Mouse (Mus musculus) cerebellum, adult 2 months (tissue): ENCODE measurements at regions not wholly inside any gene's neighbourhood (a gene's known extent, or its start where the extent isn't known, plus 50 kb on each side); places are given as distances from the start of the nearest gene placed in this dataset.

ENCODE experiments used
- DNase-seq, 2 experiments: peaks; one replicate each; pipeline ENCODE4 v3.0.0; 2021
- H3K27ac ChIP-seq: fragments of 200-500 bp; 2 replicates; pipeline ENCODE4 v1.5.1; 2012; ENCODE audit warnings: low read length, control low read depth, inconsistent platforms; ENCODE audit not compliant: insufficient read depth
- H3K27me3 ChIP-seq: fragments of 200-500 bp; 2 replicates; pipeline ENCODE4 v1.6.1; 2012; ENCODE audit warnings: inconsistent platforms, mild to moderate bottlenecking, low read length, moderate library complexity; ENCODE audit not compliant: control insufficient read depth, insufficient read depth
- H3K4me1 ChIP-seq: fragments of 200-500 bp; 2 replicates; pipeline ENCODE4 v1.6.1; 2011; ENCODE audit warnings: low read length; ENCODE audit not compliant: control insufficient read depth, insufficient read depth
- H3K4me3 ChIP-seq: fragments of 200-500 bp; replicated peaks from 2 replicates; pipeline ENCODE3; 2011; ENCODE audit warnings: mild to moderate bottlenecking, low read depth, low read length, control low read depth; ENCODE audit not compliant: insufficient read depth
- CTCF ChIP-seq: fragments of 200-500 bp; IDR thresholded peaks from 2 replicates; pipeline ENCODE4 v1.5.1; 2011; ENCODE audit warnings: low read depth, mild to moderate bottlenecking, control low read depth, low read length, moderate library complexity, borderline replicate concordance; ENCODE audit not compliant: insufficient read depth
- POLR2A ChIP-seq: fragments of 200-500 bp; IDR thresholded peaks from 2 replicates; pipeline ENCODE4 v1.6.1; 2011; ENCODE audit warnings: low read length, control low read depth, borderline replicate concordance; ENCODE audit not compliant: insufficient read depth
- WGBS: fragments of 180-500 bp; shearing (Covaris S2); methylation state at CpG from one replicate; pipeline ENCODE4 v1.1.7; 2018; 5-methylcytosine and 5-hydroxymethylcytosine counted together

- no peak overlapping the region for H3K27ac ChIP-seq
- 30% methylated on average over 6 of the region's 6 CpGs for WGBS
- DNase-seq = peak in 1 of 2 experiments; percentile 17
These were observed 178.0 kb downstream of the Dusp6 start for GRCm38 (mm10) chr10:99441014-99441413.

GRCm38 (mm10) chr10:99441931-99442330, 178.9 kb downstream of the Dusp6 start:
- Histone ChIP-seq H3K4me1 (no peaks in the 10 kb centered on the region), H3K4me3 (no peak overlapping the region), H3K27me3 (no peaks in the 10 kb centered on the region), H3K27ac (no peak overlapping the region)
- 79% methylated on average over 10 of the region's 10 CpGs for WGBS
- TF ChIP-seq POLR2A (no peak), CTCF (no peak)
- no peak for DNase-seq

More at GRCm38 (mm10) chr10:99441014-99441413, 178.0 kb downstream of the Dusp6 start:
- TF ChIP-seq POLR2A (no peak), CTCF (no peak)
- Histone ChIP-seq H3K4me3 (no peak overlapping the region), H3K27me3 (no peaks in the 10 kb centered on the region), H3K4me1 (no peaks in the 10 kb centered on the region)

GRCm38 (mm10) chr10:99443453-99444170, 180.6 kb downstream of the Dusp6 start:
- DNase-seq = no peak
- 90% methylated on average over 18 of the region's 18 CpGs for WGBS

GRCm38 (mm10) chr10:99450714-99451625, 187.9 kb downstream of the Dusp6 start:
- H3K4me1 ChIP-seq = no peaks in the 10 kb centered on the region
- H3K27ac ChIP-seq = no peak overlapping the region
- DNase-seq = no peak
- TF ChIP-seq POLR2A (no peak), CTCF (no peak)
- WGBS = 52% methylated on average over 9 of the region's 9 CpGs
- H3K4me3 ChIP-seq = no peak overlapping the region
- H3K27me3 ChIP-seq = no peaks in the 10 kb centered on the region

More at GRCm38 (mm10) chr10:99443453-99444170, 180.6 kb downstream of the Dusp6 start:
- no peak overlapping the region for H3K27ac ChIP-seq
- H3K27me3 ChIP-seq = no peaks in the 10 kb centered on the region
- no peaks in the 10 kb centered on the region for H3K4me1 ChIP-seq
- no peak for TF ChIP-seq POLR2A
- no peak for TF ChIP-seq CTCF
- H3K4me3 ChIP-seq = no peak overlapping the region

GRCm38 (mm10) chr10:99451639-99452417, 188.8 kb downstream of the Dusp6 start:
- no peaks in the 10 kb centered on the region for H3K4me1 ChIP-seq
- no peak overlapping the region for H3K4me3 ChIP-seq
- DNase-seq = no peak
- no peak for TF ChIP-seq CTCF
- no peak for TF ChIP-seq POLR2A
- no peaks in the 10 kb centered on the region for H3K27me3 ChIP-seq
- no peak overlapping the region for H3K27ac ChIP-seq
- 24% methylated on average over 10 of the region's 10 CpGs for WGBS

GRCm38 (mm10) chr10:99456180-99456579, 193.1 kb downstream of the Dusp6 start:
- 84% methylated on average over 5 of the region's 5 CpGs for WGBS
- no peak overlapping the region for H3K27ac ChIP-seq
- H3K4me1 ChIP-seq = no peaks in the 10 kb centered on the region
- H3K27me3 ChIP-seq = no peaks in the 10 kb centered on the region
- no peak for DNase-seq
- no peak for TF ChIP-seq POLR2A
- TF ChIP-seq CTCF = no peak
- H3K4me3 ChIP-seq = no peak overlapping the region

GRCm38 (mm10) chr10:99458047-99458446, 195.0 kb downstream of the Dusp6 start:
- Histone ChIP-seq H3K27me3 (no peaks in the 10 kb centered on the region), H3K4me3 (no peak overlapping the region), H3K27ac (no peak overlapping the region), H3K4me1 (no peaks in the 10 kb centered on the region)
- 80% methylated on average over 3 of the region's 3 CpGs for WGBS
- TF ChIP-seq CTCF = no peak
- TF ChIP-seq POLR2A = no peak
- no peak for DNase-seq
